Mouse (Mus musculus): ENCODE measurements around the gene Thada. TPM values are rescaled to one million over a fixed set of nuclear protein-coding genes. Genes with fewer than 3 reads are reported as not detected.

The Thada gene
- polyA plus RNA-seq, 1 experiment from 2014 or later: 10.3 TPM

DNA sequence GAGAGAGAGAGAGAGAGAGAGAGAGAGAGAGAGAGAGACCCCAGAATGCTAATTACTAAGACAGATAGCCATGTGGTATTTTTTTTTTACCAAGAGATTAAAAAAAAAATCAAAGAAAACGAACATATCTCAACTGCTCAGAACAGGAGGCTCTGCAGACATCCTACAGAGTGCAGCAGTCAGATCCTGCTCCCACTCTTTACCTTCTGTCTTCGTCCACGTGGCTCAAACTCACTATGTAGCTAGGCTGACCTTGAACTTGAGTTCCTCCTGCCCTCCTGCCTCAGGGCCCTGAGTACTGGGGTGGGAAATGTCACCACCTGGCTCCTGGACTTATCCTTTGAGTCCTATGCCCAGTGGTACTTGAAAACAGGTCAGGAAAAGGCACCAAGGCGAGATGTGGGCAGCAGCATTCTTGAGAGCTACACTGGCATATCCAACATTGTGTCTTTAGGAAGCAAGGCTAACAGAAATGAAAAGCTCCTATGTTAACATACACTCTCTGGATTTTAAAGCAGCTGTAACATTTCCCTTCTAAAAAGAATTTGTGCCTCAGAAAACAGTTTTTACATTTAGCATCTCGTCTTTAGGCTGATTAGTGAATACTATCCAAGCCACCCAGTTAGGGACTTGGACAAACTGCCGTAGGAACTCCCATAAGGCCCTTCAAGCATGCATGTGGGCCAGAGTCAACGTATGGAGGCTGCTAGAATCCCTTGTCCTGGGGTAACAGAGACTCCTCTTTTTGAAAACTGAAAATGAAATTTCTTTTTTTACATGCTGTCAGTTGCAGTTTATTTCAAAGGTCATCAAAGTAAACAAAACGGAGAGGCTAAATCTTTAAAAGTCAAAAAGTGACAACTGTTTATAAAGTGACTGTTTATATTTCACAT, 183.4 kb downstream of the Thada start:
- ATAC-seq (ENCODE audit: insufficient number of reproducible peaks, insufficient read depth, low FRiP score, low TSS enrichment, low read depth): no peak
- Histone ChIP-seq H3K9ac (no peak overlapping the region), H3K4me3 (no peak overlapping the region), H3K9me3 (no peaks in the 10 kb centered on the region), H3K27me3 (no peaks in the 10 kb centered on the region), H3K4me2 (no peak overlapping the region), H3K36me3 (0 out of 2 replicates have a peak, but pooled peaks cover 7% of the 10 kb centered on the region), H3K4me1 (peaks cover 12% of the 10 kb centered on the region; the same call in 1 of the 2 replicates), H3K27ac (no peak overlapping the region)
- 70% methylated on average over 8 of the region's 8 CpGs for WGBS

- Histone ChIP-seq H3K9me3 (no peaks in the 10 kb centered on the region), H3K27ac (no peak overlapping the region), H3K27me3 (no peaks in the 10 kb centered on the region), H3K9ac (no peak overlapping the region), H3K4me3 (no peak overlapping the region), H3K4me2 (no peak overlapping the region), H3K4me1 (peaks cover 19% of the 10 kb centered on the region), H3K36me3 (no peaks in the 10 kb centered on the region)
- no peak for ATAC-seq (ENCODE audit: insufficient number of reproducible peaks, insufficient read depth, low FRiP score, low TSS enrichment, low read depth)
- 72% methylated on average over 8 of the region's 8 CpGs for WGBS
These were observed 187.0 kb downstream of the Thada start for GRCm38 (mm10) chr17:84279001-84279400.

DNA sequence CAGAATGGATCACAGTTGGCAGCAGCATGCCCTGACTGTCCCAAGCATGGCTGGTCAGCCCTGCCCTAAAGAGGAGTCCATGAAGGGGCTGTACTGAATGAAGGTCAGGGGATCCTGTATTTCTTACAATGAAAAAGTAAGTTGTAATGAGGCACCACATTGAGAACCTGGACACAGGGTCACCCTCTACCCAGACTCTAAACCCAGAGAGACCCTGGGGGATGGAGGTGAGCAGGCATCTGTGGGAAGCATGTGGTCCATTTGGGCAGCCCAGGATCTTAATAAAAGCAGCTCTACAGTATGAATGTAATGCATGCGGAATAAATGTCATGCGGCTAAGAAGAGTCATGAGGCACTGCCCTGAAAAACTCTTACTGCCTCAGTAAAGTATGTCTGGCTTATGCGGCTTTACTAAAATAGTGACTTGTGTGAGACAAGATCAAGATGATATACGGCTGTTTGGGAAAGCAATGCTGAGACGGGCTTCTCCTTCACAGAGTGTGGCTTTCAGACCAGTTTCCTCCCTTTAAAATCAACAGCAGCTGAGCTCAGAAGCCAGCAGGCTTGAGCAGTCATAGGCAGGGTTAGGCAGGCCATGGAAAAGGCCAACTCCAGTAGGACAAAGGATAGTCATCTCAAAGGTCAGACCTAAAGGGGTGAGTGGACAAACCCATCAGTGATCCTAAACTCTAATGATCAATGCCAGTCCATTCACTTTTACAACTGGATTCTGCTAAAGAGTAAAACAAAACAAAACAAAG, 187.6 kb downstream of the Thada start:
- WGBS: 75% methylated on average over 5 of the region's 5 CpGs
- no peak overlapping the region for H3K9ac ChIP-seq
- H3K4me3 ChIP-seq: no peak overlapping the region
- peaks cover 24% of the 10 kb centered on the region for H3K4me1 ChIP-seq
- H3K27me3 ChIP-seq: no peaks in the 10 kb centered on the region
- no peaks in the 10 kb centered on the region for H3K9me3 ChIP-seq
- H3K36me3 ChIP-seq: no peaks in the 10 kb centered on the region
- no peak overlapping the region for H3K4me2 ChIP-seq
- no peak overlapping the region for H3K27ac ChIP-seq
- ATAC-seq (ENCODE audit: insufficient number of reproducible peaks, insufficient read depth, low FRiP score, low TSS enrichment, low read depth): no peak

- peaks cover 6% of the 10 kb centered on the region; the same call in 1 of the 2 replicates for H3K36me3 ChIP-seq
- no peaks in the 10 kb centered on the region for H3K27me3 ChIP-seq
- no peak overlapping the region for H3K4me3 ChIP-seq
- H3K9ac ChIP-seq: no peak overlapping the region
- H3K4me1 ChIP-seq: peaks cover 36% of the 10 kb centered on the region
- no peak overlapping the region for H3K27ac ChIP-seq
- WGBS: 80% methylated on average over 3 of the region's 3 CpGs
- H3K4me2 ChIP-seq: no peak overlapping the region
- no peaks in the 10 kb centered on the region for H3K9me3 ChIP-seq
- no peak for ATAC-seq (ENCODE audit: insufficient number of reproducible peaks, insufficient read depth, low FRiP score, low TSS enrichment, low read depth)
These were observed 191.0 kb downstream of the Thada start for GRCm38 (mm10) chr17:84274999-84275398.

DNA sequence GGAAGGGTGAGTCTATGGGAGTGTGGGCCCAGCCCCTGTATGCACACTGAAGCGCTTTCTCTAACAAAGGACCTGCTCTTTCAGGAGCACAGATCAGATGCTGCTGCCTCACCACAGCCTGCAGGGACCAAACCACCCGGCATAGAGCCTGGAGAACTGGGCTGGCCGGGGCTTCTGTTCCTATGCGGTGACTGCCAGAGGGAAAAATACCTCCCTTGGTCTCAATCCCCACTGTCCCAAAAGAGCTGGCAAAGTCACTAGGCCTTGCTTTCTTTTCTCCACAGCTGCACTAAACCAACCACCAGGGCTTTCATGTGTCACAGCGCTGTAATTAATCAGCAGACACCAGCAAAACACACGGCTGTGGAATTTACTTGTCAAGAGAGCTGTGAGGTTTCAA, 191.8 kb downstream of the Thada start:
- H3K27ac ChIP-seq: peak overlapping the region; percentile 58; the same call in 1 of the 2 replicates
- H3K4me1 ChIP-seq: peaks cover 36% of the 10 kb centered on the region
- H3K4me3 ChIP-seq: no peak overlapping the region
- no peak for ATAC-seq (ENCODE audit: insufficient number of reproducible peaks, insufficient read depth, low FRiP score, low TSS enrichment, low read depth)
- 41% methylated on average over 6 of the region's 6 CpGs for WGBS
- H3K9me3 ChIP-seq: no peaks in the 10 kb centered on the region
- H3K27me3 ChIP-seq: no peaks in the 10 kb centered on the region
- H3K9ac ChIP-seq: 0 out of 2 replicates have a peak overlapping the region, but pooled peaks have one; percentile 22
- H3K4me2 ChIP-seq: no peak overlapping the region
- H3K36me3 ChIP-seq: peaks cover 9% of the 10 kb centered on the region; the same call in 1 of the 2 replicates

DNA sequence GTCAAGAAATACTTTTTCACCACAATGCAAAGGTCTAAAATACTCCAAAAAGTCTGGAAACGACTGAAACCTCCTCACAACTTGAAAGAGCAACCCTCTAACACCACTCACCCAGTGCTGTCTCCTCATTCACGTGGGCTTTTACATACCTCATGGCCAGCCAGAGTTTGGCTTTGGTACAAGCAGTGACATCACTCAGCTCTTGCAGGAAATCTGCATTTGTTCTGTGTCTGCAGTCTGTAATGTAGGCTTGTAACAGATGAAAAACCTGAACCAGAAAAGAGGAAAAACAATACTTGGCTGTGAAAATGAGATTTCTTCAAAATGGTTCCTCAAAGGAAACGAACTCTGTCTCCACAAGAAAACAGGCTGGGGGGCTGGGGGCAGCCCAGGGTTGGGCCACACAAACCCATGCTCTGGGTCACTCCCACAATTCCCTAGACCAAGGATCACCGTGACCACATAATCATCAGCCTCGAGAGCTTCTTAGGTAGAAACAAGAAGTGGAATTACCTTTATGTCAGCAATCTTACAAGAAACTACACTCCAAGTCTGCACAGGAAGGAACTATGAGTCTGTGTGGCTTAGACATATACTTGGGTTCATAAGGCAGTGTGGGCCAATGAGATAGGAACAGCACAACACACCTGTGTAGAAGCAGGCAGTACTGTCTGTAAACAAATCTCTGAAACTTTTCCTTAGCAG, 193.3 kb downstream of the Thada start:
- 52% methylated on average over 5 of the region's 5 CpGs for WGBS
- no peaks in the 10 kb centered on the region for H3K9me3 ChIP-seq
- no peak overlapping the region for H3K4me2 ChIP-seq
- no peak overlapping the region for H3K4me3 ChIP-seq
- ATAC-seq (ENCODE audit: insufficient number of reproducible peaks, insufficient read depth, low FRiP score, low TSS enrichment, low read depth): no peak
- peak overlapping the region; percentile 53 for H3K27ac ChIP-seq
- peaks cover 9% of the 10 kb centered on the region; the same call in 1 of the 2 replicates for H3K36me3 ChIP-seq
- H3K27me3 ChIP-seq: no peaks in the 10 kb centered on the region
- peaks cover 26% of the 10 kb centered on the region for H3K4me1 ChIP-seq
- no peak overlapping the region for H3K9ac ChIP-seq

DNA sequence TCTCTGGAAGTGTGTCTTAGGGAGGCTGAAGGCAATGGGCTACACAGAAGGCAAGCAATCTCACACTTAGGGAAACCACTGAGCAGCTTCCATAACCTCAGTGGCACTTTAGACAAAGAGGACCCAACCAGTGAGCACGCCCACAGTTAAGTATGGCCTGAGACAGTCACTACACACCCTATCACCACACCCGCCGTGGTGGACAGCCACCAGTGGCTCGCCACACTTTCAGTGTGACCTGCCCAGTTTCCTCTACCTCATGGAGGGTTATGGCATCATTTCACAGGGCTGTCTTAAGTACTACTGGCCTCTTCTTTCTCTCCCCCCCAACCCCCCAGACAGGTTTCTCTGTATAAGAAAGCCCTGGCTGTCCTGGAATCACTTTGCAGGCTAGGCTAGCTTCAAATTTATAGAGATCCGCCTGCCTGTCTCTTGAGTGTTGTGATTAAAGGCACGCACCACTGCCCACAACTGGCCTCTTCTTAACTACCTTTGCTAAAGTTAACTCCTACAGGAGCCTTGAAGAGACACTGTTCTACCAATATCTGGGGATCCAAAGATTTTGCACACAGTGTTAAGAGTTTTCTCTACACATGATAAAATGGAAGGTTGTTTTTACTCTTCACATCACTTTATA, 194.3 kb downstream of the Thada start:
- peaks cover 26% of the 10 kb centered on the region for H3K4me1 ChIP-seq
- no peak for ATAC-seq (ENCODE audit: insufficient number of reproducible peaks, insufficient read depth, low FRiP score, low TSS enrichment, low read depth)
- H3K9ac ChIP-seq: no peak overlapping the region
- no peak overlapping the region for H3K4me3 ChIP-seq
- H3K4me2 ChIP-seq: no peak overlapping the region
- H3K27ac ChIP-seq: no peak overlapping the region
- no peaks in the 10 kb centered on the region for H3K27me3 ChIP-seq
- peaks cover 9% of the 10 kb centered on the region; the same call in 1 of the 2 replicates for H3K36me3 ChIP-seq
- no peaks in the 10 kb centered on the region for H3K9me3 ChIP-seq
- 92% methylated on average over 6 of the region's 6 CpGs for WGBS

- peaks cover 9% of the 10 kb centered on the region; the same call in 1 of the 2 replicates for H3K36me3 ChIP-seq
- H3K27me3 ChIP-seq: no peaks in the 10 kb centered on the region
- no peak overlapping the region for H3K27ac ChIP-seq
- H3K9me3 ChIP-seq: no peaks in the 10 kb centered on the region
- H3K9ac ChIP-seq: no peak overlapping the region
- ATAC-seq (ENCODE audit: insufficient number of reproducible peaks, insufficient read depth, low FRiP score, low TSS enrichment, low read depth): no peak
- H3K4me2 ChIP-seq: no peak overlapping the region
- WGBS: 82% methylated on average over 5 of the region's 5 CpGs
- peaks cover 40% of the 10 kb centered on the region for H3K4me1 ChIP-seq
- no peak overlapping the region for H3K4me3 ChIP-seq
These were observed 196.3 kb downstream of the Thada start for GRCm38 (mm10) chr17:84269722-84270121.

- H3K9me3 ChIP-seq: no peaks in the 10 kb centered on the region
- peaks cover 9% of the 10 kb centered on the region; the same call in 1 of the 2 replicates for H3K36me3 ChIP-seq
- no peak for ATAC-seq (ENCODE audit: insufficient number of reproducible peaks, insufficient read depth, low FRiP score, low TSS enrichment, low read depth)
- H3K4me2 ChIP-seq: no peak overlapping the region
- H3K4me3 ChIP-seq: no peak overlapping the region
- H3K27me3 ChIP-seq: no peaks in the 10 kb centered on the region
- H3K9ac ChIP-seq: no peak overlapping the region
- H3K27ac ChIP-seq: no peak overlapping the region
- 76% methylated on average over 3 of the region's 3 CpGs for WGBS
- H3K4me1 ChIP-seq: peaks cover 40% of the 10 kb centered on the region
These were observed 197.6 kb downstream of the Thada start for GRCm38 (mm10) chr17:84268450-84268849.

- no peak overlapping the region for H3K4me3 ChIP-seq
- H3K27me3 ChIP-seq: no peaks in the 10 kb centered on the region
- no peak overlapping the region for H3K9ac ChIP-seq
- H3K36me3 ChIP-seq: peaks cover 9% of the 10 kb centered on the region; the same call in 1 of the 2 replicates
- 91% methylated on average over 6 of the region's 6 CpGs for WGBS
- no peak overlapping the region for H3K27ac ChIP-seq
- ATAC-seq (ENCODE audit: insufficient number of reproducible peaks, insufficient read depth, low FRiP score, low TSS enrichment, low read depth): no peak
- no peaks in the 10 kb centered on the region for H3K9me3 ChIP-seq
- H3K4me1 ChIP-seq: peaks cover 33% of the 10 kb centered on the region
- H3K4me2 ChIP-seq: no peak overlapping the region
These were observed 198.4 kb downstream of the Thada start for GRCm38 (mm10) chr17:84267456-84268074.
